Mouse (Mus musculus) layer of hippocampus, postnatal 25 days (tissue): ENCODE measurements around the gene Slc35a1. TPM values are rescaled to one million over a fixed set of nuclear protein-coding genes. Genes with fewer than 3 reads are reported as not detected.
A peak's percentile ranks its signal among the peaks of the same experiment; 100 is the strongest.

Source experiments
- DNase-seq, 2 experiments: peaks; one replicate each; pipeline ENCODE4 v3.0.0; 2022; ENCODE audit warnings: mixed read lengths in 2 of 2, low spot score in 1 of 2; ENCODE audit errors: extremely low spot score in 1 of 2
- total RNA-seq, 2 experiments: library from RNA; stranded (reverse); gene quantifications; 2 replicates each; pipeline ENCODE4 v1.2.3; 2021

Slc35a1 gene
- total RNA-seq, 2 experiments from 2014 or later = 19.5 to 22.5 TPM

- no peak for DNase-seq
These were observed 31.1 kb downstream of the Slc35a1 start for GRCm38 (mm10) chr4:34656101-34656500.

- no peak for DNase-seq
These were observed 34.1 kb downstream of the Slc35a1 start for GRCm38 (mm10) chr4:34653179-34653578.

- no peak for DNase-seq
These were observed 42.5 kb downstream of the Slc35a1 start for GRCm38 (mm10) chr4:34644779-34645178.

GRCm38 (mm10) chr4:34640731-34641130, 46.5 kb downstream of the Slc35a1 start:
- no peak for DNase-seq

- DNase-seq = no peak
These were observed 47.4 kb downstream of the Slc35a1 start for GRCm38 (mm10) chr4:34639745-34640364.

GRCm38 (mm10) chr4:34637851-34638250, 49.4 kb downstream of the Slc35a1 start:
- no peak for DNase-seq

GRCm38 (mm10) chr4:34637386-34637785, 49.9 kb downstream of the Slc35a1 start:
- DNase-seq = no peak

GRCm38 (mm10) chr4:34636036-34636435, 51.2 kb downstream of the Slc35a1 start:
- no peak for DNase-seq

- DNase-seq = no peak
These were observed 53.1 kb downstream of the Slc35a1 start for GRCm38 (mm10) chr4:34634129-34634528.

- no peak for DNase-seq
These were observed 57.3 kb downstream of the Slc35a1 start for GRCm38 (mm10) chr4:34629956-34630355.

GRCm38 (mm10) chr4:34626401-34626800, 60.8 kb downstream of the Slc35a1 start:
- DNase-seq = no peak

- DNase-seq = no peak
These were observed 61.7 kb downstream of the Slc35a1 start for GRCm38 (mm10) chr4:34625556-34625955.

GRCm38 (mm10) chr4:34616146-34616545, 71.1 kb downstream of the Slc35a1 start:
- DNase-seq = no peak

- DNase-seq = peak in 1 of 2 experiments; percentile 13
These were observed 71.9 kb downstream of the Slc35a1 start for GRCm38 (mm10) chr4:34615303-34615702.

GRCm38 (mm10) chr4:34614630-34615094, 72.6 kb downstream of the Slc35a1 start, which contains the start of the genes Orc3 and Rars2:
Orc3 (minus strand) TSS chr4:34614944.
Rars2 (plus strand) TSS chr4:34614957.
- DNase-seq = peak; percentile 87 to 89

GRCm38 (mm10) chr4:34613571-34614145, 73.6 kb downstream of the Slc35a1 start:
- no peak for DNase-seq

Other genes with a start within 250 kb of the Slc35a1 start
- 10 to 100 TPM; 94.3 to 99.4 TPM for gene Akirin2, start 136.5 kb downstream of the Slc35a1 start, total RNA-seq
- 10 to 100 TPM; 44.9 to 60.9 TPM for gene Orc3, start 72.5 kb downstream of the Slc35a1 start, total RNA-seq
- 10 to 100 TPM; 22.6 to 33.8 TPM for gene Rars2, start 72.5 kb downstream of the Slc35a1 start, total RNA-seq
- gene Cfap206, start 42.8 kb upstream of the Slc35a1 start, total RNA-seq = 1 to 10 TPM in 1 of 2 experiments, under 1 TPM in 1; 0.75 to 1.5 TPM
- not detected for gene Gm136, start 68.8 kb upstream of the Slc35a1 start, total RNA-seq
- 10 to 100 TPM; 22.4 to 28.2 TPM for gene Smim8, start 91.0 kb upstream of the Slc35a1 start, total RNA-seq
- gene Zfp292, start 195.5 kb upstream of the Slc35a1 start, total RNA-seq = 10 to 100 TPM; 23.8 to 26.0 TPM
- gene Cga, start 206.3 kb upstream of the Slc35a1 start, total RNA-seq = not detected